Mouse (Mus musculus): ENCODE data around the gene Sstr4. TPM values are rescaled to one million over a fixed set of nuclear protein-coding genes. Genes with fewer than 3 reads are reported as not detected.

Gene Sstr4
- polyA plus RNA-seq, 2 experiments: not detected

- 71% methylated on average over 3 of the region's 3 CpGs for WGBS (ENCODE audit: insufficient replicate concordance)
- DNase-seq (ENCODE audit: low read depth in 3 of 3, low spot score in 3 of 3): no peak
- H3K27me3 ChIP-seq (ENCODE audit: control insufficient read depth, insufficient read depth, low read length): no peaks in the 10 kb centered on the region
- no peaks in the 10 kb centered on the region for H3K4me1 ChIP-seq (replicated peaks; ENCODE audit: control insufficient read depth in 2 of 2, insufficient read depth in 2 of 2, low read length in 1 of 2)
- no peak overlapping the region for H3K27ac ChIP-seq
- H3K9me3 ChIP-seq (ENCODE audit: control insufficient read depth, low read length): no peaks in the 10 kb centered on the region
- no peaks in the 10 kb centered on the region for H3K36me3 ChIP-seq (replicated peaks; ENCODE audit: control insufficient read depth, insufficient read depth, low read depth)
- H3K9ac ChIP-seq (replicated peaks): no peak overlapping the region
- no peak overlapping the region for H3K4me3 ChIP-seq (ENCODE audit: insufficient read depth in 1 of 2, low read depth in 2 of 2, low read length in 2 of 2)
- no peak for ATAC-seq (ENCODE audit: insufficient read depth)
- H3K4me2 ChIP-seq (ENCODE audit: low read depth): no peak overlapping the region
- no peak for TF ChIP-seq CTCF (IDR thresholded peaks at IDR 0.05; ENCODE audit: low read depth)
- TF ChIP-seq EP300 (IDR thresholded peaks at IDR 0.05; ENCODE audit: low read depth): no peak
These were observed 8.7 kb upstream of the Sstr4 start for GRCm38 (mm10) chr2:148386476-148386875.

GRCm38 (mm10) chr2:148386927-148387326 lies 8.2 kb upstream of the Sstr4 start:
- ATAC-seq (ENCODE audit: insufficient read depth): no peak
- no peaks in the 10 kb centered on the region for H3K4me1 ChIP-seq (replicated peaks; ENCODE audit: control insufficient read depth in 2 of 2, insufficient read depth in 2 of 2, low read length in 1 of 2)
- no peaks in the 10 kb centered on the region for H3K36me3 ChIP-seq (replicated peaks; ENCODE audit: control insufficient read depth, insufficient read depth, low read depth)
- H3K9me3 ChIP-seq (ENCODE audit: control insufficient read depth, low read length): no peaks in the 10 kb centered on the region
- WGBS (ENCODE audit: insufficient replicate concordance): 71% methylated on average over 2 of the region's 2 CpGs
- no peak overlapping the region for H3K4me3 ChIP-seq (ENCODE audit: insufficient read depth in 1 of 2, low read depth in 2 of 2, low read length in 2 of 2)
- no peak for DNase-seq (ENCODE audit: low read depth in 3 of 3, low spot score in 3 of 3)
- no peaks in the 10 kb centered on the region for H3K27me3 ChIP-seq (ENCODE audit: control insufficient read depth, insufficient read depth, low read length)
- no peak overlapping the region for H3K27ac ChIP-seq
- H3K4me2 ChIP-seq (ENCODE audit: low read depth): no peak overlapping the region
- TF ChIP-seq EP300 (IDR thresholded peaks at IDR 0.05; ENCODE audit: low read depth) (no peak), CTCF (IDR thresholded peaks at IDR 0.05; ENCODE audit: low read depth) (no peak)
- H3K9ac ChIP-seq (replicated peaks): no peak overlapping the region

DNA sequence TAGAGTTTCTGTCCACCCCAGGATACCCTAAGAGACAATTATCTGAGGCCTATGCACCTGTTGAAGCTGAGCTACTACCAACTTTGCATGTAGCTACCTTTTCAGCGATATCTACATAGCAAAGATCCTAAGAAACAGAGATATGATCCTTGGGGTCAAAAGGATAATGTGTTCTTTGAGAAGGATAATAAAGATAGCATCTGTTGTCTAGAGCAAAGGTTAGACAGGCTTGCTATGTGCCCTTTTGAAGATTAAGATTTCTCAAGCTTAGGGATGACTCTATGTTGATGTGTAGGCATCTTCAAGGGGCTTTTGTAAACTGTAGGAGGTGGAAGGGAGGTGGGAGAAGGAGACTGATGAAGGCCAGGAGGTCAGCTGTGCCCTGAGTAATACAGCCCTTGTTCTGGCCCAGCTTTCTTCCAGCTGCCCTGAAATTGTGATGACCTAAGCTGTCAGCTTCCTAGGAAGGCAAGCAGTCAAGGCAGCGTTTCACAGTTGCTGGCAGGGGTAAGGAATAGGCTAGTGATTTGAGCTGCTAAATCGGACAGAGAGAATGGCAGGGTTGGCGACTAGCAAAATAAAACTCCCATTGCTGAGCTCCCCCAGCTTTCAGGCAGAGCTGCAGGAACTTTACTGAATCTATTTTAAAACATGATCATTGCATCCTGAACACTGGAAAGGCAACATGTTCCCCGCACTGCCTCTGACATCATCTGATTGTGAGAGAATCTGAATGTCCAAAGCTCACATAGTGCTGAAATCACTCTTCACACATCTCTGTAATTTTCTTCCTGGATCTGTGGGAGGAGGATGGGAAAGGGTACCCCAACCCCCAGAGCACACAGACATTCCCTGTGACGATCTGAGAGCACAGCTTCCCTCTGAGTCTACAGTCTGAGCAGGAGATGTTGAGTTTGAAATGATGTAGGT lies 7.2 kb upstream of the Sstr4 start:
- TF ChIP-seq EP300 (IDR thresholded peaks at IDR 0.05; ENCODE audit: low read depth) (no peak), CTCF (IDR thresholded peaks at IDR 0.05; ENCODE audit: low read depth) (no peak)
- no peak overlapping the region for H3K9ac ChIP-seq (replicated peaks)
- H3K36me3 ChIP-seq (replicated peaks; ENCODE audit: control insufficient read depth, insufficient read depth, low read depth): no peaks in the 10 kb centered on the region
- no peak overlapping the region for H3K4me2 ChIP-seq (ENCODE audit: low read depth)
- 48% methylated on average over 6 of the region's 6 CpGs for WGBS (ENCODE audit: insufficient replicate concordance)
- ATAC-seq (ENCODE audit: insufficient read depth): no peak
- no peaks in the 10 kb centered on the region for H3K27me3 ChIP-seq (ENCODE audit: control insufficient read depth, insufficient read depth, low read length)
- H3K27ac ChIP-seq: no peak overlapping the region
- H3K4me3 ChIP-seq (ENCODE audit: insufficient read depth in 1 of 2, low read depth in 2 of 2, low read length in 2 of 2): no peak overlapping the region
- no peak for DNase-seq (ENCODE audit: low read depth in 3 of 3, low spot score in 3 of 3)
- no peaks in the 10 kb centered on the region for H3K4me1 ChIP-seq (replicated peaks; ENCODE audit: control insufficient read depth in 2 of 2, insufficient read depth in 2 of 2, low read length in 1 of 2)
- no peaks in the 10 kb centered on the region for H3K9me3 ChIP-seq (ENCODE audit: control insufficient read depth, low read length)

GRCm38 (mm10) chr2:148393149-148393548 lies 2.0 kb upstream of the Sstr4 start:
- no peak overlapping the region for H3K4me2 ChIP-seq (ENCODE audit: low read depth)
- H3K27ac ChIP-seq: no peak overlapping the region
- no peak for TF ChIP-seq EP300 (IDR thresholded peaks at IDR 0.05; ENCODE audit: low read depth)
- no peak for TF ChIP-seq CTCF (IDR thresholded peaks at IDR 0.05; ENCODE audit: low read depth)
- ATAC-seq (ENCODE audit: insufficient read depth) (no peak), DNase-seq (ENCODE audit: low read depth in 3 of 3, low spot score in 3 of 3) (no peak)
- no peak overlapping the region for H3K4me3 ChIP-seq (ENCODE audit: insufficient read depth in 1 of 2, low read depth in 2 of 2, low read length in 2 of 2)
- no peaks in the 10 kb centered on the region for H3K4me1 ChIP-seq (replicated peaks; ENCODE audit: control insufficient read depth in 2 of 2, insufficient read depth in 2 of 2, low read length in 1 of 2)
- H3K9me3 ChIP-seq (ENCODE audit: control insufficient read depth, low read length): no peaks in the 10 kb centered on the region
- H3K36me3 ChIP-seq (replicated peaks; ENCODE audit: control insufficient read depth, insufficient read depth, low read depth): no peaks in the 10 kb centered on the region
- peaks cover 13% of the 10 kb centered on the region for H3K27me3 ChIP-seq (ENCODE audit: control insufficient read depth, insufficient read depth, low read length)
- no peak overlapping the region for H3K9ac ChIP-seq (replicated peaks)
- 19% methylated on average over 1 of the region's 1 CpGs for WGBS (ENCODE audit: insufficient replicate concordance)

DNA sequence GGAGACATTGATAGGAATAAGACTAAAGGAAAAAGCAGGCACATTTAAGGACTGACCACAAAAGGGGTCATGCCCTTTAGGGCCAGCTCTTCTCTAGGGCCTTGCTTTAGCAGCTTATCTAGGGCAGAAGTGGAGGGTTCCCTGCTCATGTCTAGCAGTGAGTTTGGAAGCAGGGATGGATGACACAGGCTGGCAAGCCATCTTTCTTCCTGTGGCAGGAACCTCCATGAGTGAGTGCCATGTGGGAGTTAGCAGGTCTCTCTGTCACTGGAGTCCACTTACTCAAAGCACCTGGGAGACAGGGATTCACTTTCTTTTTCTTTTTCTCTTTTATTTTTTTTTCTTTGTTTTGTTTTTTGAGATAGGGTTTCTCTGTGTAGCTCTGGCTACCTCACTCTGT lies 1.3 kb upstream of the Sstr4 start:
- H3K27me3 ChIP-seq (ENCODE audit: control insufficient read depth, insufficient read depth, low read length): peaks cover 13% of the 10 kb centered on the region
- H3K4me3 ChIP-seq (ENCODE audit: insufficient read depth in 1 of 2, low read depth in 2 of 2, low read length in 2 of 2): no peak overlapping the region
- no peak overlapping the region for H3K4me2 ChIP-seq (ENCODE audit: low read depth)
- H3K27ac ChIP-seq: no peak overlapping the region
- DNase-seq (ENCODE audit: low read depth in 3 of 3, low spot score in 3 of 3): no peak
- H3K36me3 ChIP-seq (replicated peaks; ENCODE audit: control insufficient read depth, insufficient read depth, low read depth): no peaks in the 10 kb centered on the region
- TF ChIP-seq EP300 (IDR thresholded peaks at IDR 0.05; ENCODE audit: low read depth) (no peak), CTCF (IDR thresholded peaks at IDR 0.05; ENCODE audit: low read depth) (no peak)
- ATAC-seq (ENCODE audit: insufficient read depth): no peak
- H3K9me3 ChIP-seq (ENCODE audit: control insufficient read depth, low read length): no peaks in the 10 kb centered on the region
- H3K4me1 ChIP-seq (replicated peaks; ENCODE audit: control insufficient read depth in 2 of 2, insufficient read depth in 2 of 2, low read length in 1 of 2): no peaks in the 10 kb centered on the region
- no peak overlapping the region for H3K9ac ChIP-seq (replicated peaks)
